Mouse (Mus musculus) stomach, postnatal 0 days (tissue): ENCODE results near the gene Triml1. TPM values are rescaled to one million over a fixed set of nuclear protein-coding genes. Genes with fewer than 3 reads are reported as not detected.

ENCODE experiments used
- ATAC-seq: fragments of 200-750 bp; cut with Nextera tagmentation; 2 replicates; pipeline ENCODE4 v1.8.0; 2017; ENCODE audit not compliant: low FRiP score, low TSS enrichment
- DNase-seq: peaks from one replicate; pipeline ENCODE4 v3.0.0-alpha.2; 2016; ENCODE audit warnings: low spot score
- H3K27ac ChIP-seq: fragments of 300-500 bp; sonication (generic); replicated peaks from 2 replicates; pipeline ENCODE4 v1.5.1; 2014; ENCODE audit warnings: mild to moderate bottlenecking, control low read depth
- H3K27me3 ChIP-seq: fragments of 300-500 bp; sonication (generic); 2 replicates; pipeline ENCODE4 v1.6.1; 2014; ENCODE audit warnings: low read length; ENCODE audit not compliant: control insufficient read depth, insufficient read depth
- H3K36me3 ChIP-seq: fragments of 300-500 bp; sonication (generic); 2 replicates; pipeline ENCODE4 v1.6.1; 2014; ENCODE audit warnings: low read length, mixed read lengths; ENCODE audit not compliant: control insufficient read depth, insufficient read depth
- H3K4me1 ChIP-seq: fragments of 300-500 bp; sonication (generic); replicated peaks from 2 replicates; pipeline ENCODE4 v1.6.1; 2014; ENCODE audit warnings: antibody characterized with exemption; ENCODE audit not compliant: control insufficient read depth, insufficient read depth
- H3K4me2 ChIP-seq: fragments of 300-500 bp; sonication (generic); replicated peaks from 2 replicates; pipeline ENCODE4 v1.6.1; 2014; ENCODE audit warnings: low read depth, mild to moderate bottlenecking, control low read depth, moderate library complexity
- H3K4me3 ChIP-seq: fragments of 300-500 bp; sonication (generic); 2 replicates; pipeline ENCODE4 v1.5.1; 2014; ENCODE audit warnings: low read depth, low read length, control low read depth
- H3K9ac ChIP-seq: fragments of 300-500 bp; sonication (generic); 2 replicates; pipeline ENCODE4 v1.6.1; 2014; ENCODE audit warnings: mild to moderate bottlenecking, low read length, control low read depth, mixed read lengths
- H3K9me3 ChIP-seq: fragments of 300-500 bp; sonication (generic); 2 replicates; pipeline ENCODE4 v1.6.1; 2016; ENCODE audit warnings: low read length; ENCODE audit not compliant: control insufficient read depth
- CTCF ChIP-seq: IDR thresholded peaks from 2 replicates; pipeline ENCODE4 v1.5.1; 2016; ENCODE audit warnings: antibody characterized with exemption, low read depth, mild to moderate bottlenecking, moderate library complexity
- EP300 ChIP-seq: optimal IDR thresholded peaks from 2 replicates; pipeline ENCODE3; 2016; ENCODE audit warnings: antibody characterized with exemption
- WGBS: fragments of 180-500 bp; shearing (Covaris S2); extraction: QIAGEN DNeasy Blood & Tissue Kit; methylation state at CpG from one replicate; pipeline ENCODE4 v1.1.7; 2014; 5-methylcytosine and 5-hydroxymethylcytosine counted together
- polyA plus RNA-seq: library from polyadenylated mRNA; unstranded; fragments of >200 nt; fragmentation: Nextera tagmentation; extraction: Ambion mirVana; gene quantifications from 2 replicates; pipeline ENCODE4 v1.2.1, GENCODE M21; 2015

Gene Triml1
- polyA plus RNA-seq, result not detected in 2 replicates

GRCm38 (mm10) chr8:43141386-43141785 is at the start of gene Triml1:
Triml1 (minus strand) TSS chr8:43141486.
- Histone ChIP-seq H3K36me3 (no peaks in the 10 kb centered on the region), H3K27ac (no peak within 1 kb of the TSS), H3K4me1 (no peaks in the 10 kb centered on the region), H3K9ac (no peak within 1 kb of the TSS), H3K9me3 (no peaks in the 10 kb centered on the region), H3K4me3 (no peak within 1 kb of the TSS), H3K4me2 (no peak within 1 kb of the TSS), H3K27me3 (no peaks in the 10 kb centered on the region)
- 85% methylated on average over 2 of the region's 2 CpGs for WGBS
- TF ChIP-seq CTCF (no peak), EP300 (no peak)
- no peak for ATAC-seq
- no peak for DNase-seq

GRCm38 (mm10) chr8:43182281-43182680 is 41.0 kb upstream of the Triml1 start:
- Histone ChIP-seq H3K4me2 (no peak overlapping the region), H3K27me3 (no peaks in the 10 kb centered on the region), H3K4me3 (no peak overlapping the region), H3K9me3 (no peaks in the 10 kb centered on the region), H3K27ac (no peak overlapping the region), H3K36me3 (no peaks in the 10 kb centered on the region), H3K9ac (no peak overlapping the region), H3K4me1 (no peaks in the 10 kb centered on the region)
- ATAC-seq, result no peak
- no peak for DNase-seq
- TF ChIP-seq CTCF (no peak), EP300 (no peak)
- 92% methylated on average over 2 of the region's 2 CpGs for WGBS

- no peaks in the 10 kb centered on the region for H3K4me1 ChIP-seq
- DNase-seq (no peak), ATAC-seq (no peak)
- H3K4me3 ChIP-seq, result no peak within 1 kb of the TSS
- no peak within 1 kb of the TSS for H3K4me2 ChIP-seq
- no peaks in the 10 kb centered on the region for H3K27me3 ChIP-seq
- no peak within 1 kb of the TSS for H3K9ac ChIP-seq
- H3K9me3 ChIP-seq, result no peaks in the 10 kb centered on the region
- H3K36me3 ChIP-seq, result no peaks in the 10 kb centered on the region
- H3K27ac ChIP-seq, result no peak within 1 kb of the TSS
- TF ChIP-seq CTCF, result no peak
- TF ChIP-seq EP300, result no peak
- 92% methylated on average over 13 of the region's 13 CpGs for WGBS
Measured at GRCm38 (mm10) chr8:43180054-43180690, 38.9 kb upstream of the Triml1 start, which contains the start of gene Triml2. Triml2 (plus strand) TSS chr8:43180541.

- WGBS, result 41% methylated on average over 4 of the region's 4 CpGs
- H3K9me3 ChIP-seq, result no peaks in the 10 kb centered on the region
- H3K36me3 ChIP-seq, result no peaks in the 10 kb centered on the region
- no peak overlapping the region for H3K4me3 ChIP-seq
- no peak overlapping the region for H3K4me2 ChIP-seq
- TF ChIP-seq CTCF (no peak), EP300 (no peak)
- peak; percentile 80 for ATAC-seq
- H3K9ac ChIP-seq, result no peak overlapping the region
- H3K27ac ChIP-seq, result no peak overlapping the region
- no peaks in the 10 kb centered on the region for H3K27me3 ChIP-seq
- peak; percentile 50 for DNase-seq
- no peaks in the 10 kb centered on the region for H3K4me1 ChIP-seq
Measured at GRCm38 (mm10) chr8:43179189-43179588, 37.9 kb upstream of the Triml1 start.

- ATAC-seq, result no peak
- WGBS, result 53% methylated on average over 3 of the region's 3 CpGs
- no peaks in the 10 kb centered on the region for H3K27me3 ChIP-seq
- H3K4me1 ChIP-seq, result no peaks in the 10 kb centered on the region
- H3K9ac ChIP-seq, result no peak overlapping the region
- TF ChIP-seq CTCF (peak; percentile 53), EP300 (no peak)
- H3K27ac ChIP-seq, result no peak overlapping the region
- H3K9me3 ChIP-seq, result no peaks in the 10 kb centered on the region
- DNase-seq, result peak; percentile 20
- no peaks in the 10 kb centered on the region for H3K36me3 ChIP-seq
- no peak overlapping the region for H3K4me2 ChIP-seq
- H3K4me3 ChIP-seq, result no peak overlapping the region
Measured at GRCm38 (mm10) chr8:43178263-43178662, 37.0 kb upstream of the Triml1 start.

GRCm38 (mm10) chr8:43176766-43177486 is 35.6 kb upstream of the Triml1 start:
- Histone ChIP-seq H3K27ac (no peak overlapping the region), H3K9ac (no peak overlapping the region), H3K9me3 (no peaks in the 10 kb centered on the region), H3K36me3 (no peaks in the 10 kb centered on the region), H3K27me3 (no peaks in the 10 kb centered on the region), H3K4me1 (no peaks in the 10 kb centered on the region), H3K4me3 (no peak overlapping the region), H3K4me2 (no peak overlapping the region)
- no peak for ATAC-seq
- no peak for DNase-seq
- TF ChIP-seq EP300 (no peak), CTCF (no peak)
- WGBS, result 94% methylated on average over 6 of the region's 6 CpGs
